Mouse (Mus musculus): ENCODE measurements around the gene Igsf3.

The Igsf3 gene

GRCm38 (mm10) chr3:101376538-101377247, at the start of gene Igsf3:
Igsf3 (plus strand) TSS chr3:101377083.
- peak; percentile 82 for DNase-seq (ENCODE audit: low spot score)

DNA sequence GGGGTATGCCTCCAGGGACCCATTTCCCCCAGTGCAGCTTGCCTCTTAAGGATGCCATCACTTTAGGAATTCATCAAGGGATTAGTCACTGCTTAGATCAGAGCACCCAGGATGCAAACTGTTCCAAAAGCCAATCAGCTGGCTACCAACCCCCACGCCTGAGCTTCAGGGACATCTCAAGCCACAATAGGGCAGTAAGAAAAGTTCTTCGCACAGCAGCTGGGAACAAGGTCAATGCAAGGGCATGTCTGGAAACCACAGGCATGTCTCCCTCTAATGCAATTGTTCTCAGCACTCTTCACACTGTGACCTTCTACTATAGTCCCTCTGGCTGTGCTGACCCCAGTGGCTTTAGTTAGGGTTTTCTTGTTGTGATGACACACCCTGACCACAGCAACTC, 49.6 kb upstream of the Igsf3 start:
- no peak for DNase-seq (ENCODE audit: low spot score)

- DNase-seq (ENCODE audit: low spot score), result no peak
Measured at GRCm38 (mm10) chr3:101328617-101329016, 48.3 kb upstream of the Igsf3 start.

- no peak for DNase-seq (ENCODE audit: low spot score)
Measured at GRCm38 (mm10) chr3:101343199-101343924, 33.5 kb upstream of the Igsf3 start.

GRCm38 (mm10) chr3:101344246-101344645, 32.6 kb upstream of the Igsf3 start:
- DNase-seq (ENCODE audit: low spot score), result no peak

DNA sequence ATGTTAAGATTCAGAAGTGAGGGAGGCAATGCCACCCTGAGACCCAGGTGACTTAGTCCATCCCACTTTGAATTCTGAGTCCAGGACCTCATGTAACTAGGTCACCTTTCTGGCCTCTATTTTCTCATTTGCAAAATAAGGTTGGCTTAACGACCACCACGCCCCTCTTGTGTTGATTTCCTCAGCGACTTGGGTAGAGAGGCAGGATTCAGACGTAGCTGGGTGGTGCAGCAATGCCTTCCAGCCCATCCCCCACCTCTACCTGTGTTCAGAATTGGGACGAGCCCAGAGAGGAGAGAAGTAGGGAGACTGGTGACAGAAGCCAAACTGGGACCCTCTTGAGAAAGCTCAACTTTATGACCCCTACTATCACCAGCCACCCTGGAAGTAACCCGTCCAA, 31.6 kb upstream of the Igsf3 start:
- no peak for DNase-seq (ENCODE audit: low spot score)

- DNase-seq (ENCODE audit: low spot score), result peak; percentile 56
Measured at GRCm38 (mm10) chr3:101346806-101347205, 30.1 kb upstream of the Igsf3 start.

DNA sequence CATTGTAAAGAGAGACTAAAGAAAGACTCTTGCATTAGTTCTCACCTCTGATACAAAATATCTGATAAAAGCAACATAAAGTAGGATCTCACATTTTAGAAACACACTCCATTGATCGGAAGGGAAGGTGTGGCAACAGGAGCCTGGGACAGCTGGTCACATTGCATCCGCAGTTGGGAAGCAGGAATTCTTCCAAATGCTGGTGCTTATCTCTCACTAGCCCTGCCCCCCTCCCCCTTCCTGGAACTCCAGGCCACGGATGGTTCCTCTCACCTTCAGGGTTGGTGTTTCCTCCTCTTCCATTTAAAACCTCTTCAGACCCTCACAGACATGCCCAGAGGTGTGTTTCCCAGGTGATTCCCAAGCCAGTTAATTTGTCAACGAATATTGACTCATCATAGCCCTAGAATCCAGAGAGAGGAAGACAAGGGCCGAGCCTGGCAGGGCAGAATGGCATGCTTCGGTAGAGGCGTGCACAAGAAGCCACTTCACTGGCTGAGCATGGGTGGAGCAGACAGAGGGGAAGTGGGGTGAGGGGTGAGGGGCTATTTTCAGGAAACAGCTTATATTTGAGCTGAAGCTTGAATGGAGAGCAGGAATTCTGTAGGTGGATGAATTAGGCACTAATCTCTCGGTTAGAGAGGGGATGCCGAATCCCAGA, 28.3 kb upstream of the Igsf3 start:
- DNase-seq (ENCODE audit: low spot score), result no peak

- DNase-seq (ENCODE audit: low spot score), result peak; percentile 27
Measured at GRCm38 (mm10) chr3:101349542-101350307, 27.2 kb upstream of the Igsf3 start.

GRCm38 (mm10) chr3:101350406-101350805, 26.5 kb upstream of the Igsf3 start:
- no peak for DNase-seq (ENCODE audit: low spot score)

- DNase-seq (ENCODE audit: low spot score), result no peak
Measured at GRCm38 (mm10) chr3:101354490-101354889, 22.4 kb upstream of the Igsf3 start.

GRCm38 (mm10) chr3:101355702-101356101, 21.2 kb upstream of the Igsf3 start:
- DNase-seq (ENCODE audit: low spot score), result no peak

DNA sequence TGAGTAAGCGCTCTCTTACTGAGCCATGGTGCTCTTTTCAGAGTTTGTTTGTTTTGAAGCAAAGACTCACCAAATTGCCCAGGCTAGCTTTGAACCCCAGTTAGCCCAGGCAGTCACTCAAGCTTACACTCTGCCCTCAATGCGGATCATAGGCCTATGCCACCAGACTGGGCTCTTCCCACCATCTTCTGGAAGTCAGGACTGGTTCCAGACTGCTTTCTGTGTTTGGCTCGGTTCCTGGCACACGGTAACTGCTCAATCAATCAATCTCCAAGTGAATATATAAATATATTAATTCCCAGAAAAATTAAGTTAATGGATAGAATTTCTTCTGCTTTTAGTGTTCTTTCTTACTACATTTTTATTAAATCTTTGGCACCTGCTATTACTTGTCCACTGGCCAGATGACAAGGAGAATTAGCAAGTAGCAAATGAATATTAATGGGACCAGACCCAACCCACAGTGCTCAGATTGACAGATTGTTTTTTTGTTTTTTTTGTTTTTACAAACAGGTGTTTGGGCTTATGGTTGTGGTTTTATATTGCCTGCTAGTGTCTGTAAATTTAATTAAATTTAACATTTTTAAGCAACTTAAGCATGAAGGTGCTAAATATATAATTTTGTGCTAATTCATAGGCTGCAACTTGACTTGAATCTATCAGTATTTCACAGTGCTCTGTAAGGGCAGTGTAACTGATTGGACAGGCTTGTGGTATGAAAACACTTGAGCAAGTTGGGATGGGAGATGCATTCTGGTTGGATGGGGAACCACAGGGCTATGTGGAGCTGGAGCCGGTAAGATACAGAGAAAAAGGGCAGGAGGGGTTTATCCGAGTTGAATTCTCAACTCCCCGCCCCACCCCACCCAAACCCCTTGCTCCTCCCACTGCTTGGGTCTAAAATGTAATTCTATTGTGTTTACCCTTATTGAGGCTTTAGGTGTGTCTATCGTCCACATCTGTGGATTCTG, 20.0 kb upstream of the Igsf3 start:
- no peak for DNase-seq (ENCODE audit: low spot score)

- DNase-seq (ENCODE audit: low spot score), result no peak
Measured at GRCm38 (mm10) chr3:101360832-101361231, 16.1 kb upstream of the Igsf3 start.

- no peak for DNase-seq (ENCODE audit: low spot score)
Measured at GRCm38 (mm10) chr3:101362391-101362790, 14.5 kb upstream of the Igsf3 start.

DNA sequence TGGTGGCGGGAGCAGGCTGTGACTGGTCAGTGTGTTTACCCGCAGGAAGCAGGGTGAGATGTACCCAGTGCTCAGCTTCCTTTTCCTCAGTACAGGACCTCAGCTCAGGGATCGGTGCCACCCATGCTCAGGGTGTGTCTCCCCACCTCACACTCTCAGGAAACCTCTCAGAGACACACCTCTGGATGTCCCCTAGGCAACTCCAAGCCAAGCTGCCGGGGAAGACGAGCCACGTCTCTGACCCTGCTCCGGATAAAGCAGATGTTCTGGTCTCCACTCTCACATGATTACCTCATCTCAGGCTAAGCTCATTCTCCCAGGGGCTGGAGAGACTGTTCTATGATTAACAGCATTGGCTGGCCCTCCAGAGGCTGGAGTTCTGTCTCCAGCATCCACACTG, 13.3 kb upstream of the Igsf3 start:
- no peak for DNase-seq (ENCODE audit: low spot score)

DNA sequence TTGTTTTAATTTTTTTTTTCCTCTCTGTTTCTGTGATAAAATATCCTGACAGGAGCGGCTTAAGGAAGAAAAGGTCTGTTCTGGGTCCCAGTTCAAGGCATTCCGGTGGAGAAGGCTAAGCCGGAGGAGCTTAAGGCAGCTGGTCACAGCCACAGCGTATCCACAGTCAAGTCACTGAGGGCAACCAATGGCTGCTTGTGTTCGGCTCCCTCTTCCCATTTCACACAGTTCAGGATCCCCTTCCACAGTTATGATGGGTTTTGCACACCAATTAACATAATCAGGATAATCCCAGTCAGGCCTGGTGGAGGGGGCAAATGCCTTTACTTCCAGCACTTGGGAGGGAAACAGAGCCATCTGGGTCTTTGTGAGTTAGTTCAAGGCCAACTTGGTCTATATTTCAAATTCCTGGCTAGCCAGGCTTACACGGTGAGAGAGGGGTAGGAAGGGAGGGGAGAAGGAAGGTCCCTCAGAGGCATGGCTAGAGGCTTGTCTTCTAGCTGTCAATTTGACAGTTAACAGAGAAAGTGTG, 11.7 kb upstream of the Igsf3 start:
- no peak for DNase-seq (ENCODE audit: low spot score)

GRCm38 (mm10) chr3:101365911-101366310, 11.0 kb upstream of the Igsf3 start:
- DNase-seq (ENCODE audit: low spot score), result no peak

DNA sequence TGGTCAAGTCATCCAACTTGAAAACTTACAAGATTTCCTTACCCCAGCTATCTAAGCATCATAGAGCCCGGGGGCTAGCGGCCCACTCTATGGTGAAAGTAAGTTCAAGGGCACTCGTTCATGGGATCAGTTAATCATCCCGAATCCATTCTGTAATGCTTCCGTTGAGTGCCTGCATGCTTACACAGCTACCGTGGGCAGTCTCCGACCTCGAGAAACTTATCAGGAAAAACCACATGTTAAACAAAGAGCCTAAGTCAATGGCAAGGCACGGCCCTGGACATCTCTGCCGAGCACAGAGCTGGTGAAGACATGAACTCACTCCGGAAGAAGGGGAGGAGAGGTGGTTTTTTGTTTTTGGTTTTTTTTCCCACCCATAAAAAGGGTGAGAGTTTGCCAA, 9.5 kb upstream of the Igsf3 start:
- no peak for DNase-seq (ENCODE audit: low spot score)

DNA sequence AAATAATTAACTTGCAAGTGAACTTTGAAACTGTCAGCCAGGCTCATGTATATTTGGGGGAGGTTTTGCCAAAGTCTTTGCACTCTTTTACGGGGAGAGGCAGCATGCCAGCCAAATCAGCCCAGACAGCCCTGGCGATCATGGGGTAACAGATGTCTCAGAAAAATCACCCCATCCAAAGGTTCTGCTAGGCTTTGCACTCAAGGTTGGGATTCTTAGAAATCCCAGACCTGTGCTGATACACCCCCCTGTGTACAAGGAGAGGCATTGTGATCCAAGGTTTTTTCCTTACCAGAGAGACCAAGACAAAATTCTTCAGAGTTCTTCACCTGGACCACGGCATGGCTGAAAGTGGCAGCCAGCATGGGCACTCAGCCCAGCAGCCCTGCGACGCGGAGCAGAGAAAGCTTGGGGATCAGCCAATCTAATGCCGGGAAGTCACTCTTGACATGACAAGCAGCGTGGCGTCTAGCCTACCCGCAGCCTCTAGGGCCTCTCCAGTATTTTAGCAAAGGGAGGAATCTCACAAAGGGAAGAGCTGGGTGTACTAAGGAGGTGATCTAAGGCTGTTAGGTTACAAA, 7.5 kb upstream of the Igsf3 start:
- DNase-seq (ENCODE audit: low spot score), result no peak

Data from testis, postnatal 14 days (tissue).